Mouse (Mus musculus): Measurements from ENCODE around the gene Fndc3b.
A peak's percentile ranks its signal among the peaks of the same experiment; 100 is the strongest.
"Not testable (repeated sequence)": the region's sequence is repeated elsewhere in the genome, so short reads cannot be mapped to it uniquely, and the experiment has no call there.

Fndc3b gene

DNA sequence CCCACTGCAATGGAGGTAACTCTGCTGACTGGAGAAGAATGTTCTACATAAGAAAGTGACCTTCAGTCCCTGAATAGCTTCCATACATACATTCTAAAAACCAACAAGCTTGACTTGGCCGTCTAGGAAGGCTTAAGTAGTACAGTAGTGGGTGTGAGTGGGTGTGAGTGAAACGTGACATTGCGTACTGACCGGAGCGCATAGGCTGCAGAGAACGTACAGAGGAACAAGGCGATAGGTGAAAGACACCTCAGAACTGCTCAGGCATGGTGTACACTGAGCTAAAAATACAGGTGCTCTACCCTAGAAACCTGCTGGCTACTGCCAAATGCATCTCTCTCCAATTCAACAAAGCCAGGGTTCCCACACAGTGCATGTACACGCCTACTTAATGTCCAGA lies 219.7 kb downstream of the Fndc3b start:
- DNase-seq = no peak

DNA sequence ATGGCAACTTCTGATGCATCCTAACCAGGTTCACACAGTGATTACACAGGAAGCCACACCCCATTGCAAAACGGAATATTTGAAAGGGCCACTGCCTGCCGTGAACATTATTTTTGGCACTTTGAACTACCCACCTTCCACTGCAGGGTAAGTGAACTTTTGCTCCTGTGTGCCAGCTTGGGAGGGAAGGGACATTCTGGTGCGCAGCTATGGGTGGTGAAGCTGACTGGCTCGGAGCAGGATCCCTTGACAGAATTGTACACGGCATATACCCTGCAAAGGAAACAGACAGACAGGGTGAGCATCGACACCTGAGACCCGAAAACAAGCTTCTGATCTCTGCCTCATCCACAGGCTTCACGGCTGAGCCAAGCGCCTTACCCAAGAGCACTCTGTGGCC lies 220.2 kb downstream of the Fndc3b start:
- DNase-seq = no peak

DNA sequence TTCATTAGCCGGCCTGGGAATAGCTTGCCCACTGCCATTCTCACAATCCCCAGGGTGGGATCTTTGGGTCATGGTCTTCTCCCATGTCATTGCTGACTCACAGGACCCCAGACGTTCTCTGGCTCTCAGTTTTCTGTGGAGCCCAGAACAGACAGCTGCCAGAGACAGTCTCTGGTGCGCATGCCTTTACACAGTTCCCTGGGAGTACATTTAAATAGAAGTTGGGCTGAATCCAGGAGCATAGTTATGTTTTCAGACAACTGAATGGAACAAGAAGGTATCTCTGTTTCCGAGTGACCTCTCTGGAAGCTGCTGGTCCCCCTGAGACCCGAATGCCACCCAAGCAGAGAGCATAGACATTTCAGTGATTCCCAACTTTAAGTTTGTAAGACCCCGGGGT lies 221.6 kb downstream of the Fndc3b start:
- DNase-seq = no peak

DNA sequence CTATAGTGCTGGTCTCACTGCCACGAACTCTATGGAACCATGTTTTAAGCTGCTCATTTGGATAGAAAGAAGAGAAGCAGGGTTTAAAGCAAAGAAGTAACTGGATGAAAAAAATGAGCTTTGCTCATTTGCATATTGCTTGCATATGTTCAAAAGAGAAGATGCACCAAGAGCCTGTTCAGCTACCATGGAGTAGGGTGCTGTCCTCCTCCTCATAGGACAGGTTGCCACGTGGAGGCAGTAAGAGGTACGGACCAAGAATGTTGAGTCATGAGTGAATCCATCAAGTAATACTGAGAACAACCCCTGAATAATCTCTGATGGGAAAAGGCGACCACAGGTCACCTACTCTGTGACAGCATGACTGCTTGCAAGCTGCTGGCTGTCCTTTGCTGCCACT lies 226.0 kb downstream of the Fndc3b start:
- no peak for DNase-seq

DNA sequence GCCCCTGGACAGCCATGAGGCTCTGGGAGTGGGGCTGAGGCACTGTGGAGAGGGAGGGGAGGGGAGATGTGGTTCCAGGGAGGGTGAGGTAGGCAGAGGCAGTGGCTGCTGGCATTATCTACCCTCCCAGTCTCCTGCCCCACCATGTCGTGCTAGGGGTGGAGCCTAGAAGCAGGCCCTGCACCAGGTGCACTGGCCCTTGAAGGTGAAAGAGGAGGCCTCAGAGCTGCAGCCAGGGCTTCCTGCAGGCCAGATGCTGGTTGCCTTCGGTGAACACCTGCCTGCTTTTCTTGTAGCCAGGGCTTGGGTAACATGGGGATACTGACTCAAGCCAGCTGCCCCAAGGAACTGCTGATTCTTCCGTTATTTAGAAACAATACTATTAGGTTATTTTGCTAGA lies 226.4 kb downstream of the Fndc3b start:
- no peak for DNase-seq

DNA sequence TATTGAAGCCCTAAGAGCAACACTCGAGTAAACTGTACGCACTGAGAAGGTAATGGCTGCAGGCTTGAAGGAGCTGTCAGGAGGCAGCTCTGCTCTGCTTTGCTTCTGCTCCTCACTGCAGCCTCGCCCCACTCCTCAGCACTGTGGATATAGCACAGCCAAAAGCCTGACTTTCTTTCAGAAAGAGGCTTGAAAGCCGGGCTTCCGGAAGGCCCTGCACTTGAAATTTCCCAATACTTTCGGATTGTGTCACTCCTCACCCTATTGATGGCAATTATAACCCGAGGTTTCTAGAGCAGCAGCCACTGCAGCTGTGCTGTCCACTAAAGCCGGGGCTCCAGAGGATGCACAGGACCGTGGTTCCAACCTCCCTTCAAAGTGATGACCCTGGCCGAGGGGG lies 227.3 kb downstream of the Fndc3b start:
- DNase-seq = no peak

DNA sequence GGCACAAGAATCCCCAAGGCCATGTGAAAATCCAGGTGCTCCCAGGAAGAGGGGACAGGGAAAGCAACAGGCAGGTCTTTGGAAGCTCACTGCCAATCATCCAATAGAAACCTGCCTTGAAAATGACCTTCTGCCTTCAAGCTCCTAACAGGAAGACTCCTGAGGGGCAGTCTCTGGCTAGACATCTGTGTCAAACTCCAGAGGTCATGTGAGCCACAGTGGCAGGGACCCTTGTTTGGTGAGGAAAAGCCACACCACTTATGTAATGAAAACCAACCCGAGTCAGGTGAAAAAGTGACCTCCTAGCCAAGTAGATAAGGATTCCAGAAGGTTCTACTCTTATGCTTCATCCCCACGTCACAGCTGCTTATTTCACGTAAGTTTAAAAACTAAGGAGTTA lies 227.8 kb downstream of the Fndc3b start:
- no peak for DNase-seq

DNA sequence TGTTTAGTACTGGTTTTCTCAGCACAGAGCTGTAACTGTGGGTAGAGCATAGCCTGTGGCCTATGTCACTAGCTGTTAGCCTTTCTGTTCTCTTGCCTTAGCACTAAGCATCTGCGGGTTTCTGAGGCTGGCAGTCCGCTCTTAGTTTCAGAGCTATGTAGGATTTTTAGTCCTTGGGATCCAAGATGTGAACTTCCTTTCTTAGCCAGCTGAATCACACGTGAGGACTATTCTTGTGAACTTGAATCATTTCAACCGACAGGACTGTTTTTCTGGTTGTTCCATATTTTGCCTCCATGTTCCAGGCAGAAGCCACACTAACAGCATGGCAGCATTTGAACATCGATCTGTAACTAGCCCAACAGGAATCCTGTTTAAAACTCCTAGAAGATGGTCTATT lies 229.4 kb downstream of the Fndc3b start:
- no peak for DNase-seq

DNA sequence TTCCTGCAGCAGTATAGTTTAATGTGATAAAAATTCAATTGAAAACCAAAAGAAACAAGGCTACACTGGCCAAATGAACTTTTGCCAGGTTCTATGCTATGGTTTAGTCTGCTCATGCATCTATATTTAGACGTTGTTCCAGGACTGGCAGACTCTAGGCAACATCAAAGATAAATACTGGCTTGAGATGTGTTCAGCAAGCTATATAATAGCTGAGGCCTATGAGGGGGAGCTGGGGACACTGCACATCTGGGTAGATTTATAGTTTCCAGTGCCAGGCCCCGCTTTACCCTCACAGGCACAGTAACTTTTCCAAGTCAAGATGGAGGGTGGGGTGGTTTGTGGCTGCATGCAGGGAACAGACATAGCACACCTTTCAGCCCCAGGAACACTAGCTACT lies 231.7 kb downstream of the Fndc3b start:
- DNase-seq = no peak

DNA sequence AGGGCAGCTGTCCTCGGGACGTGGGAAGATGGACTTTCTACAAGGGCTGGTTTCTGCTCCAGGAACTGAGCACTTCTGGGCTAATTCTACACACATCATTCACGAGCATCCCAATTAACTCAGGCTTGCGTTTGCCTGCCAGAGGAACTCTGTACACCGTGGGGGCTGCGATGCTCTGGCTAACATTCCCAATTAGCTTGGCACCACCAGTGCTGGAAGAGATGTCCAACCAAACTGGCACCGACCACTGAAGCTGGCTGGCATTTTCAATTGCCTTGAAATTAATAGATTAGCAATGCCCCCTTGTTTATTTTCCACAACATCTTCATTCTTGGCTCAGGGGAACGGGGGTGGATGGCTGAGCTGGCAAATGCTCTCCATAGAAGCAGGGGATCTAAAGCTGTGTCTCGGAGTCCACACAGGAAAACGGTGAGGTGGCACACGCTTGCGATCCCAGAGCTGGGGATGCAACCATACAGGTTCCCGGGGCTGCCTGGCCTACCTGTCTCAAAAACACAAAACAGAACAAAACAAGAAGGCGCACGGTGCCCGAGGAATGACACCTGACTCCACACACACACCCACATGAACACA lies 232.4 kb downstream of the Fndc3b start:
- no peak for DNase-seq

DNA sequence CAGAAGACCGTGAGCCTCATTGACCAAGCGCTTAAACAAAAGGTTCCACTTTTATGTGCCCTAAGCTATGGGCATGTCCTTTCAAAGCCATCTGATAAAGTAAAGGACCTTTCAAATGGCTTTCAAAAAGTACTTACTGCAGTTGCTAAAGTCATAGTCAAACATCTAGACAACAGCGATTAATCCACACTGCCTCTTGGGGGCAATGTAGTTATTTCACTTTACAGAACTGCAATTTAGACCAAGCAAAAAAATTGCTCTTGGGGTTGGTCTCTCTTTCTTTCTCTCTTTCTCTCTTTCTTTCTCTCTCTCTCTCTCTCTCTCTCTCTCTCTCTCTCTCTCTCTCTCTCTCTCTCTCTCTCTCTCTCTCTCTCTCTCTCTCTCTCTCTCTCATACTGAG lies 233.4 kb downstream of the Fndc3b start:
- DNase-seq = not testable (repeated sequence)

DNA sequence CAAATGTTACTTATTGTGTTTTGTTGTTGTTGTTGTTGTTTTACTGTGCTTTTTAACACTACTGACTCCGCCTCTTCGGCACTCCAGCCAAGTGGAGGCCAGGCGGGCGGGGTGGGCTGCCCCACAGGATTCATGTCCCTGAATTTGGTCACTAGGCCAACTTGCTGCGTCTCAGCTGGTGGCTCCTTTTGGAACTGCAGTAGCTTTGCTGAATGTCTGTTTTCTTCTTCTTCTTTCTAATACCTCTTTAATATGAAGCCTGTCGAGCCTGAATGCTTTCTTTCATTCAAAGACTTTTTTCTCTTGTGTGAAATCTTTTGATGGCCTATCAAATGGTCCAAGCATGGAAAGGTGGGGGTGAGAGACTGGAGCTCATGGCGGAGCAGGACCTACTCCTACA lies 235.2 kb downstream of the Fndc3b start:
- no peak for DNase-seq

DNA sequence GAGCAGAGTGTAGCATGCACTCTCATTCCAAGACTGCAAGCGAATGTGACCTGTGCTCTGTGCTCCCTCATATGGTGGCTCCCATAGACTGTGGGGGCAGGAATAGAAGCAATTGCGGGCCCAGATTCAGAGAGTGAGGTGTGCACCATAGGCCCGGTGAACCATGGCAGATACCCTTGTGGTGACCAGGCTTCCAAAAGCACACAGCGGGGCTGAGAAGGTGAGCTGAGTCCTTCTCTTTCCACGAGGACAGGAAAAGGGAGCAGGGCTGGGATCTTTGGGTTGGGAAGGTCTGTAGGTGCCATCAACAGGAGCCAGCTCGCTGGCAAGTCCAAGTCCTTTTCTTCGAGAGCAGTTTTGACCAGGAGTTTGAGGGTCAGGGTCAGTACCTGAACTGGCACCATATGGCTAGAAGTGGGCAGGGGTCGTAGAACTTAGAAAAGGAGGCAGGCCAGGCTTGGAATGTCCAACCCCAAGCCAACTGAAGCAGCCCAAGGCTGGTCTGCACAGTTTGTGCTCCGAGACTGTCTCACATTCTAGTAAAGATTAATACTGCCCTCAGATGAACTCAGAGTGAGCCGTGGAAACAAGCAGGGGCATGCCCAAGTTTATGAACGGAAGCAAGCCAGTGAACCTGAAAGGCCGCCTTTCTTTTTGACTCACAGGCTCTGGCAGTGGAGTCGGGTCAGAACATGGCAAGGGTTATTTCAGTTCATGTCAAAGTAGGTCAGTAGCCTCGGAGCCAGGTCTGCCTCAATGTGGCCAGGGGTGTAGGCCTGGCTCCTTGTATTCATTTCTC lies 237.1 kb downstream of the Fndc3b start:
- no peak for DNase-seq

DNA sequence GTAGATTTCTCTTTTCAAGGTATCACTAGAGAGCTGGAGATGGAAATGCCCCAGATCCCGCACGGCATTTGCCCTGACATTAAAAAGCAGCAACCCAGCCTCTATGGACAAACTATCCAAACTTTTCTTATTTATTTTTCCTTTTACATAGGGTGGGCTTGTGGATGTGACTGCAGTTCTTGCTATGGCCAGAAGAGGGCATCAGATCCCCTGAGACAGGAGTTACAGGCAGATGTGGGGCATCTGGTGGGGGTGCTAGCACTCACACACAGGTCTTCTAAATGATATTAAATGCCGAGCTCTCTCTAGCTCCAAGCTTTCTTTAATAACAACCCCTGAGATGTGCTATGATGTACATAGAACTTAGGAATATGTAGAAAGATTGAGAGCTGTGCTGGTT lies 238.3 kb downstream of the Fndc3b start:
- no peak for DNase-seq

DNA sequence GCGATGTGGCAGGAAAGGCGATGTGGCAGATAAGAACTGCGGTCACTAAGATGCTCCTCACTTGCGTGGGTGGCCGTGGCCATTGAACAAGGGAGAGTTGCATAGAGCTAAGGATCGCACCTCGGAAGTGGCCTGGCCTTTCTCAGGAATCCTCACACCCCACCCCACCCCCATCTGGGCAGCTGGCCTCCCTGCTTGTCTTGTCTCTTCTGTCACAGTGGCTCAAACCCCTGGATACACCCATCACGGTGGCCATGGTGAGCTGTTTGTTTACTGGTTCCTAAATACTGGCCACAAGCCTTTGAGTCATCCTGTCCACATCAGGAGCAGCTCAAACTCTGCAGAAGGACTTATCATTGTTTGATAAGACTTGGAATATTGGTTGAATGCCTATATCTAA lies 240.3 kb downstream of the Fndc3b start:
- DNase-seq = no peak

DNA sequence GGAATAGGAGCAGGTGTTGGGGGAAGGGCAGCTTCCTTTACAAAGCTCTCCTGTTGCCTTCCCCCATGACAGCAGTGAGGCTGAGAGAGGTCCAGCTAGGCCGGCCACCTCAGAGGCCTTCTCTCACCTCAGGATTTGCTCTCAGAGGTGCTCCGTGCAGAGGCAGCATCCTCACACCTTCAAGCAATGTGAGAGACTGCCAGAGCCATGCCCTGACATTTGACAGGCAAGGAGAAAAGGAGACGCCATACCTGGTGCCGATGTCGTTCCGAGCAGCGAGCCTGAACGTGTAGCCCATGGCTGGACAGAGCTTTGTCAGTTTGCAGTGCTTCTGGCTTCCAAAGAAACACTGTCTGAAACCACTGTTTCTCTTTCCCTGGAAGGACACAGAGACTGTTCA lies 241.1 kb downstream of the Fndc3b start:
- no peak for DNase-seq

DNA sequence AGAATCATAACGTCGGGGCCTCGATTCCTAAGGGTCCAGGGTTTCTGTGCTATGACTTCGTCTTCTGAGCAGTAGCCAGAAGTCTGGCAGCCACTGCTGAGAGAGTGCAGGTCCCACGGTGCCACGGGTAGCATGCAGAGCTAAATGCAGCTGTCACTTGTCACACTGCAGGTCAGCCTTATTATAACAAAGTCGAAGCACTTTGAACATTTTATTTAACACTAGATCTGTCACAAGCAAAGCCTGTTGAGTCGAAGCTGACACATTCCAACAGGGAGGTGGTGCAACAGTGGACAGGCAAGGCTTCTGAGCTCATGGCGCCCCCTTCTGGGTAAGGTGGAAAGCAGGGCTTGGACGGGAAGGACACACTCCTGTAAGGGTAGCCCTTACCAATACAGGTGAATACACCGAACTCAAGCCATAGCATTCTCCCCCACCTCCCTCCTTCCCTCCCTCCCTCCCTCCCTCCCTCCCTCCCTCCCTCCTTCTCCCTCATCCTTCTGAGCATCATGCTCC lies 243.5 kb downstream of the Fndc3b start:
- DNase-seq = no peak

DNA sequence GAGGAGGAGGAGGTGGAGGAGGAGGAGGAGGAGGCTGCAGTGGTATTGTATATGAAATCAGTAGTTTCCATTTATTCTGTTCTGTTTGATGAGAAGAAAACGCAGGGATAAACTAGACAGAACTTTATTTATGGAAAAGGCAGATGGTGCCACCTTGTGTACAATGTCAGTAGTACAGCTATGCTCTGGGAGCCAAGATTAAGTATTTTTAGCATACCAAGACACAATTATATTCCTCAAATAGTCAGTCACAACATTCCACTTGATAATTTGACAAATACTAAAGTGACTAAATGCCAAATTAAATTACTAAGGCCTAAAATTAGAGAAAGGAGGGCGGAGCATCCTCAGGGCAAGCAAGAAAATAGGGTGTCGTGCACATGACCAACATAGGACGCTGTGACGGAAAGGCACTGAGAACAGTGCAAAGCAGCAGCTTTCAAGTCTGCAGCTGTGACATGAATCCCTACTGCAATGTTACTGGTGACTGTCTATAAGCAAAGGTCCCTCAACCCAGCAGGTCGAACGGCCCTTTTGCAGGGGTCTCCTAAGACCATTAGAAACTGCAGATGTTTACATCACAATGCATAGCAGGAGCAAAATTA lies 244.7 kb downstream of the Fndc3b start:
- peak; percentile 19 for DNase-seq

DNA sequence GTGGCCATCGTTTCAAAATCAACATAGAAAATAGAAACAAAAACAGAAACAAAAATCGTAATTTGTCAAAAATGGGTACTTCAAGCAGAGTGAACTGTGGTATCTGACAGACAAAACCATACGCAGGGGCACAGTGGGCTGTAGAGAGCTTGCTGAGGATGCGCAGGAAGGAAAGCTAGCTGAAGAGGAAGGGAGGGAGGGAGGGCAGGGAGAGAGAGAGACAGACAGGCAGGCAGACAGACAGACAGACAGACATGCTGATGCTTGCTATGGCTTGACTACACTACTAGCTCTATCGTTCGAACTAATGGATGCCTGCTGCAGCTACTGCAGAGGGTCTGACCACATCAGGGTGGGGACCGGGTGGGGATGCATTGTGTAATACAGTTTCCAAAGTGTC lies 247.7 kb downstream of the Fndc3b start:
- no peak for DNase-seq

DNA sequence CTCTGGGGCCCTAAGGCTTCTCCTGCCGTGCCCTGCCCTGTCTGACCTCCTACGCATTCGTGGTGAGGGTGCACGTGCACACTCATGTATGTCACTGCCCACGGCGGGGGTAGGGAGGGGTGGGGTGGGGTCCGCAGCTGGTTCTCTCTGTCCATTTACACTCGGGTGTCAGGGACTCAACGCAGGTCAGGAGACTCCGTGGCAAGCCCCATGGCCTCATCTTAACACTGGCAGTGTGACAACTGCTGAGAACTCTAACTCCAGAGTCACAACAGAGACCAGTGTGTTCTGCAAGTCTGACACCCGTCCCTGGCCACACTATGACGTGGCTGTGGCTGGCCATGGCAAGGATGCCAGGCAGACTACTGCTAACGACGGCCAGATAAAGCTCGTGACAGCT lies 248.2 kb downstream of the Fndc3b start:
- no peak for DNase-seq

DNA sequence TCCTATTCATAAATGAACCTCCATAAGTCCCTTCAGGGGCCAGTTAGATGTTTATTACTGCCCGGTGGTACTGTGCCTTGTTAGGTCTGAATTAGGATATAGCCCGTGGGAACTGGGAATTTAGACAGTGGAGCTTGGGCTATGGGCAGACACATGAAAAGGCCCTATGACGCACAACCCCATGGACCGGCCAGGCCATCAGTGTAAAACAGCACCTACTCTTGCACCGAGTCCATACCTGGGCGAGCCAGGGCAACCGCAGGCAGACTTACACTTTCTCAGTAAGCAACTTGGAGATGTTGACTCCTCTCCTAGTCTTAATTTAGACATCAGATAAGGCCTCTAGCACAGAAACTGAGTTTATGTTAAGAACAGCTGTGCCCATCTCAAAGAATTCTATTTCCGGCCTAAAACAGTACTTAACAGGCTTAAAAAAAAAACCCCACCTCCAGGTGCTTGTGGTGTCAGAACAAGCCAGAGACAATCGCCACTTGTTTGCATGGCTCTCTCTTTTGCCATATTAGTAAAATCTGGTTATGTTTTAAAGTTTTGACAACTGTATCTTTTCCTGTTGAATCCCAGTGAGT lies 248.7 kb downstream of the Fndc3b start:
- DNase-seq = no peak

DNA sequence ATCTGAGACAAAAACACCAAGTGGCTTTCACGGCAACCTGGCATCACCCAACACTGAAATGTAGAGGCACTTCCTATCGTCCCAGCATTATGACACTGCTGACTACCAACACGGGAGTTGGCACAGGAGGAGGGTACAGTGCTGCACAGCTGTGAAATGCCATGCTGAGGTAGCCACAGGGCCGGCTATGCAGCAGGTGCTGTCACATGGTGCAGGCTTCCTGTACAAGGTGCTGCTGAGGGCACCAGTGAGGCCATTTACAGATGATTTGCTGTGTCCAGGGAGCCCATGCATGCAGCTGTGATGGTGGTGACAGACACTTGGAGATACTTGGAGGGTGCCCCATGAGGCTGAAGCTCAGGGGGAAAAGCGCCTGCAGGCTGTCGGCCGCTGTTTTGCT lies 249.2 kb downstream of the Fndc3b start:
- no peak for DNase-seq

DNA sequence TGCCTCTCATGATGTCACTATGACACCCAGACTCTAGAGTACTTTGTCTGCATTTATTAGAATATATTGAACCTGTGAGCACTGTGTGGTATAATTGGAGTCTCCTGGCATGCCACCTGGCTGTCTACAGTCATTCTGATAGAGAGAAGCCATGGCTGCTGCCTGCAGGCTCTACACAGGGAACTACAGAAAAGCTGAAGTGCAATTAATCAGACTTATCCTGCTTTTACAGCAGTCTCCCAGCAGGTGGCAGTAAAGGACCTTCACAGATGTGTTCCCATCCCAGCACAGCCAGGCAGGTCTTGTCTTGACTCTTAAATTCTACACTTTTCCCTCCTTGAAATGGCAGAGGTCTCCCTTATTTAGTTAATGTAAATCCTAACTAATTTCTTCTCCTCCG lies 250.1 kb downstream of the Fndc3b start:
- peak; percentile 57 for DNase-seq

DNA sequence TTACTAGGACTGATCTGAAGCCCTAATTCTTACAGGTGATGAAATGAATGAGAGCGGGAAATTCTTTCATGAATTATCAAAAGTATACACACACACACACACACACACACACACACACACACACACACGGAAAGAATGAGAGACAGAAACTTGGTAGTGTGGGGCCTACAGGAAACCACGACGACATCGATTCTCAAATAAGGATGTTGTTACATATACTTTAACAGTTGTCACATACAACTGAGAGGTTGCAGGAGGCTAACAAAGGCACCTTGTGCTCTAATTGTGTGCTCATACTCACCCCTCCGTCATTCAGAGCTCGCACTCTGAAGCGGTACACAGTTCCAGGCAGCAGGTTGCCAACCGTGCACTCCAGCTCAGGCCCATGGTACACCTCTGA lies 252.7 kb downstream of the Fndc3b start:
- DNase-seq = no peak

Data from cerebellum, adult 9-11 months (tissue).